Mouse (Mus musculus) heart, embryonic 15.5 days (tissue): ENCODE results near the gene Rbm4. TPM values are rescaled to one million over a fixed set of nuclear protein-coding genes. Genes with fewer than 3 reads are reported as not detected.

ENCODE experiments used
- ATAC-seq: fragments of 200-750 bp; cut with Nextera tagmentation; replicated peaks from 2 replicates; pipeline ENCODE4 v1.8.0; 2017; ENCODE audit warnings: low read depth, moderate TSS enrichment; ENCODE audit not compliant: insufficient number of reproducible peaks, insufficient read depth, low FRiP score
- H3K27ac ChIP-seq: fragments of 300-500 bp; sonication (generic); 2 replicates; pipeline ENCODE4 v1.5.1; 2015; ENCODE audit warnings: mild to moderate bottlenecking, inconsistent platforms
- H3K27me3 ChIP-seq: fragments of 300-500 bp; sonication (generic); 2 replicates; pipeline ENCODE4 v1.6.1; 2015; ENCODE audit warnings: inconsistent platforms
- H3K36me3 ChIP-seq: fragments of 300-500 bp; sonication (generic); 2 replicates; pipeline ENCODE4 v1.6.1; 2015; ENCODE audit warnings: mild to moderate bottlenecking, inconsistent platforms
- H3K4me1 ChIP-seq: fragments of 300-500 bp; sonication (generic); replicated peaks from 2 replicates; pipeline ENCODE4 v1.6.1; 2015; ENCODE audit warnings: inconsistent platforms
- H3K4me2 ChIP-seq: fragments of 300-500 bp; sonication (generic); 2 replicates; pipeline ENCODE4 v1.6.1; 2015; ENCODE audit warnings: inconsistent platforms, mild to moderate bottlenecking, moderate library complexity
- H3K4me3 ChIP-seq: fragments of 300-500 bp; sonication (generic); 2 replicates; pipeline ENCODE4 v1.5.1; 2015; ENCODE audit warnings: mild to moderate bottlenecking, inconsistent platforms
- H3K9ac ChIP-seq: fragments of 300-500 bp; sonication (generic); 2 replicates; pipeline ENCODE4 v1.6.1; 2015; ENCODE audit warnings: mild to moderate bottlenecking, inconsistent platforms
- H3K9me3 ChIP-seq: fragments of 300-500 bp; sonication (generic); replicated peaks from 2 replicates; pipeline ENCODE4 v1.6.1; 2016; ENCODE audit warnings: inconsistent platforms
- WGBS: fragments of 180-500 bp; shearing (Covaris S2); methylation state at CpG from one replicate; pipeline ENCODE4 v1.1.7; 2015; ENCODE audit warnings: mixed read lengths; 5-methylcytosine and 5-hydroxymethylcytosine counted together
- polyA plus RNA-seq: library from polyadenylated mRNA; unstranded; fragments of >200 nt; fragmentation: Nextera tagmentation; extraction: Ambion mirVana; gene quantifications from 2 replicates; pipeline ENCODE4 v1.2.1, GENCODE M21; 2015

Rbm4 gene
- polyA plus RNA-seq, 1 experiment from 2014 or later, result 42.2 TPM

- no peaks in the 10 kb centered on the region for H3K27me3 ChIP-seq
- H3K4me1 ChIP-seq, result no peaks in the 10 kb centered on the region
- no peak overlapping the region for H3K27ac ChIP-seq
- no peaks in the 10 kb centered on the region for H3K9me3 ChIP-seq
- ATAC-seq, result no peak
- no peaks in the 10 kb centered on the region for H3K36me3 ChIP-seq
- H3K9ac ChIP-seq, result no peak overlapping the region
- WGBS, result 90% methylated on average over 11 of the region's 11 CpGs
- no peak overlapping the region for H3K4me3 ChIP-seq
- no peak overlapping the region for H3K4me2 ChIP-seq
Observed at GRCm38 (mm10) chr19:4739053-4739452, 54.6 kb downstream of the Rbm4 start.

- 75% methylated on average over 13 of the region's 13 CpGs for WGBS
- H3K4me2 ChIP-seq, result no peak overlapping the region
- no peak overlapping the region for H3K4me3 ChIP-seq
- no peak overlapping the region for H3K9ac ChIP-seq
- H3K27me3 ChIP-seq, result no peaks in the 10 kb centered on the region
- no peak overlapping the region for H3K27ac ChIP-seq
- no peak for ATAC-seq
- H3K36me3 ChIP-seq, result no peaks in the 10 kb centered on the region
- no peaks in the 10 kb centered on the region for H3K9me3 ChIP-seq
- no peaks in the 10 kb centered on the region for H3K4me1 ChIP-seq
Observed at GRCm38 (mm10) chr19:4737866-4738265, 55.8 kb downstream of the Rbm4 start.

Other genes with a start within 250 kb of the Rbm4 start
- 3.2 and 4.0 TPM in 2 replicates for gene Lrfn4, start 178.2 kb downstream of the Rbm4 start, polyA plus RNA-seq
- gene Rce1, start 168.3 kb downstream of the Rbm4 start, polyA plus RNA-seq, result 34.5 and 41.4 TPM in 2 replicates
- 0.48 and 0.52 TPM in 2 replicates for gene Gm960, start 95.2 kb downstream of the Rbm4 start, polyA plus RNA-seq
- gene Sptbn2, start 82.7 kb downstream of the Rbm4 start, polyA plus RNA-seq, result 0.18 and 0.56 TPM in 2 replicates
- gene Rbm4b, start 37.4 kb downstream of the Rbm4 start, polyA plus RNA-seq, result 30.8 and 36.3 TPM in 2 replicates
- gene Gm21992, start 17.7 kb upstream of the Rbm4 start, polyA plus RNA-seq, result 22.6 and 30.5 TPM in 2 replicates
- 40.2 and 51.1 TPM in 2 replicates for gene Rbm14, start 17.7 kb upstream of the Rbm4 start, polyA plus RNA-seq
- gene Ccs, start 45.4 kb upstream of the Rbm4 start, polyA plus RNA-seq, result 33.4 and 41.7 TPM in 2 replicates
- 0.04 and 0.05 TPM in 2 replicates for gene Ccdc87, start 45.5 kb upstream of the Rbm4 start, polyA plus RNA-seq
- gene Ctsf, start 61.2 kb upstream of the Rbm4 start, polyA plus RNA-seq, result 37.4 and 42.6 TPM in 2 replicates
- 2.1 and 9.1 TPM in 2 replicates for gene Actn3, start 84.0 kb upstream of the Rbm4 start, polyA plus RNA-seq
- gene Zdhhc24, start 84.8 kb upstream of the Rbm4 start, polyA plus RNA-seq, result 6.6 and 9.9 TPM in 2 replicates
- 2.2 and 2.7 TPM in 2 replicates for gene Bbs1, start 112.7 kb upstream of the Rbm4 start, polyA plus RNA-seq
- gene Dpp3, start 134.4 kb upstream of the Rbm4 start, polyA plus RNA-seq, result 63.6 and 84.8 TPM in 2 replicates
- 0.38 and 0.52 TPM in 2 replicates for gene Peli3, start 149.2 kb upstream of the Rbm4 start, polyA plus RNA-seq
- gene Mrpl11, start 168.2 kb upstream of the Rbm4 start, polyA plus RNA-seq, result 82.6 and 97.3 TPM in 2 replicates
- 0.10 and 0.23 TPM in 2 replicates for gene Npas4, start 196.4 kb upstream of the Rbm4 start, polyA plus RNA-seq
- gene Slc29a2, start 230.0 kb upstream of the Rbm4 start, polyA plus RNA-seq, result 8.8 and 11.1 TPM in 2 replicates
- 43.1 and 43.6 TPM in 2 replicates for gene B4gat1, start 244.9 kb upstream of the Rbm4 start, polyA plus RNA-seq
- gene AC124502.3, start 245.0 kb upstream of the Rbm4 start, polyA plus RNA-seq, result 1.4 and 1.5 TPM in 2 replicates
- gene Brms1, start 247.5 kb upstream of the Rbm4 start, polyA plus RNA-seq, result 23.0 and 31.9 TPM in 2 replicates